Mouse (Mus musculus) neural tube, embryonic 14.5 days (tissue): ENCODE results near the gene Nol9. TPM values are rescaled to one million over a fixed set of nuclear protein-coding genes. Genes with fewer than 3 reads are reported as not detected.

Experiments used
- ATAC-seq: fragments of 200-750 bp; cut with Nextera tagmentation; 2 replicates; pipeline ENCODE4 v1.8.0; 2017; ENCODE audit warnings: low read depth, mild to moderate bottlenecking, moderate TSS enrichment, moderate library complexity
- H3K27ac ChIP-seq: fragments of 300-500 bp; sonication (generic); 2 replicates; pipeline ENCODE4 v1.5.1; 2014; ENCODE audit warnings: low read depth, mild to moderate bottlenecking, control low read depth, low read length, moderate library complexity, mixed read lengths
- H3K27me3 ChIP-seq: fragments of 300-500 bp; sonication (generic); 2 replicates; pipeline ENCODE4 v1.6.1; 2014; ENCODE audit warnings: low read length; ENCODE audit not compliant: control insufficient read depth, insufficient read depth
- H3K36me3 ChIP-seq: fragments of 300-500 bp; sonication (generic); 2 replicates; pipeline ENCODE4 v1.6.1; 2014; ENCODE audit warnings: low read length, mixed read lengths; ENCODE audit not compliant: control insufficient read depth, insufficient read depth
- H3K4me1 ChIP-seq: fragments of 300-500 bp; sonication (generic); 2 replicates; pipeline ENCODE4 v1.6.1; 2014; ENCODE audit warnings: low read length; ENCODE audit not compliant: control insufficient read depth, insufficient read depth
- H3K4me2 ChIP-seq: fragments of 300-500 bp; sonication (generic); 2 replicates; pipeline ENCODE4 v1.6.1; 2014; ENCODE audit warnings: mild to moderate bottlenecking, low read depth, low read length, control low read depth
- H3K4me3 ChIP-seq: fragments of 300-500 bp; sonication (generic); 2 replicates; pipeline ENCODE4 v1.5.1; 2014; ENCODE audit warnings: low read depth, low read length, control low read depth, mixed read lengths
- H3K9ac ChIP-seq: fragments of 300-500 bp; sonication (generic); replicated peaks from 2 replicates; pipeline ENCODE4 v1.6.1; 2014; ENCODE audit warnings: low read depth, mild to moderate bottlenecking, control low read depth, low read length, mixed read lengths
- H3K9me3 ChIP-seq: fragments of 300-500 bp; sonication (generic); 2 replicates; pipeline ENCODE4 v1.6.1; 2016; ENCODE audit warnings: low read length; ENCODE audit not compliant: control insufficient read depth
- WGBS: fragments of 180-500 bp; shearing (Covaris S2); extraction: QIAGEN DNeasy Blood & Tissue Kit; methylation state at CpG from one replicate; pipeline ENCODE4 v1.1.7; 2014; 5-methylcytosine and 5-hydroxymethylcytosine counted together
- polyA plus RNA-seq: library from polyadenylated mRNA; unstranded; fragments of >200 nt; fragmentation: Nextera tagmentation; extraction: Ambion mirVana; gene quantifications from 2 replicates; pipeline ENCODE4 v1.2.1, GENCODE M21; 2014

Nol9 gene
- 26.1 and 29.8 TPM in 2 replicates for polyA plus RNA-seq

DNA sequence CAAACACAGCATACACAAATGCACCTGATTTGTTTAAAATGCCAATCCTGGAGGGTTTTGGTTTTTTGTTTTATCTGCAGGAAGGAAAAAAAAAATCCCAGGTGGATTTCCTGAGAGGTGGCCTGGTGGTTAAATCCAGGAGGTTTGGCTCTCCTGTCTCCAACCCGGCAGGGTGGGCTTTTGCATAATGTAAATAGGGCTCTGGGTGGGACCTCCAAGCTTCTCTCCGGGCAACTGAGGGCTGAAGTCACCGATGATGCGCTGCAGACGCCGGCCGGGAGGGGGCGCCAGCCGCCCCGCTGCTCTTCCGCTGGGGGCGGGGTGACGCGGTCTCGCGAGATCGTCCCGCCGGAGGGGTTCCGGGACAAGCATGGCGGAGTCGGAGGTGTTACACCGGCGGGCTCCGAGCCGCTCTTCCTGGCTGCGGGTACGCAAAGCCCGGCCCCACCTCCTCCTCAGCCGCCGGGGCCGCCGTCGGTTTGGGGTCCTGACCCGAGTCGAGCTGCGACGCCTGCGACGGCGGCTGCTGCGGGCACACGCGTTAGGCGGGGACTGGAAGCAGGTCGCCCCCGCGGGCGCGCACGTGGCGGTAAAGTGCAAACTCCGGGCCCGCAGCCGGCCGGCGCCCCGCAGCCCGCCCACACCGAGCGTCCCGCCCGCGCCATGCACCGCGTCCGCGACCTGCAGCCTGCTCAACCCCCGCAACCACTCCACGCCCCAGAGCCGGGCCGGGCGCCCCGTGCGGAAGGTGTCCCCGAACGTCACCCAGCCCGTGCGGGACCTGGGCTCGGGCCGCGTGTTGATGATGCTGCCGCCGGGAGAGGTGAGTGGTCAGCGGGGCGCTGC is at the start of gene Nol9:
TSS of gene Nol9 (plus strand) at position 337 of the 846 bp plus-strand sequence.
- Histone ChIP-seq H3K9ac (peak within 1 kb of the TSS; percentile 78), H3K9me3 (no peaks in the 10 kb centered on the region), H3K27me3 (no peaks in the 10 kb centered on the region; the same call in 1 of the 2 replicates), H3K36me3 (peaks cover 23% of the 10 kb centered on the region), H3K4me3 (peak within 1 kb of the TSS; percentile 96), H3K4me1 (peaks cover 9% of the 10 kb centered on the region), H3K4me2 (peak within 1 kb of the TSS; percentile 87), H3K27ac (peak within 1 kb of the TSS; percentile 34; the same call in 1 of the 2 replicates)
- under 1% methylated on average over 69 of the region's 86 CpGs for WGBS
- peak; percentile 90 for ATAC-seq

DNA sequence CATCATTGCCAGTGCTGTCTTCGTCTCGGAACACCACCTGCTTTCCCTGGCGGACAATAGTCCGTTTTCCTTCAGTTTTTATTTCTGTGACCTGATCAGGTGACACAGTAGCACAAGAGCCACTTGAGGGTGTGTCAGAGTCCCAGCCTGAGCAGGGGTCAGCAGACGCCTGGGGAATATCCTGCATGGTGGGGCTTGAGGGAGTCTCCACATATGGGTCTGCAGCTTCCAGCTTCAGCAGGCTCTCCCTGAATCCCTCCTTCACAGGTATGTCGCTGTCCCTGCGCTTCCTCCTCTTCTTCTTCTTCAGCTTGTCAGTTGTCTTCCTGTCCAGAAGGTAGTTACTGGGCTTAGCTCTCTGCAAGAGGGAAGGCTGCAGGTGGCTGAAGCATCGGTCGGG is 47.0 kb upstream of the Nol9 start:
- Histone ChIP-seq H3K4me3 (no peak overlapping the region), H3K4me1 (peaks cover 13% of the 10 kb centered on the region), H3K27ac (no peak overlapping the region), H3K27me3 (no peaks in the 10 kb centered on the region), H3K36me3 (peaks cover 18% of the 10 kb centered on the region), H3K9me3 (no peaks in the 10 kb centered on the region), H3K9ac (no peak overlapping the region), H3K4me2 (no peak overlapping the region)
- WGBS, result 94% methylated on average over 9 of the region's 9 CpGs
- no peak for ATAC-seq

DNA sequence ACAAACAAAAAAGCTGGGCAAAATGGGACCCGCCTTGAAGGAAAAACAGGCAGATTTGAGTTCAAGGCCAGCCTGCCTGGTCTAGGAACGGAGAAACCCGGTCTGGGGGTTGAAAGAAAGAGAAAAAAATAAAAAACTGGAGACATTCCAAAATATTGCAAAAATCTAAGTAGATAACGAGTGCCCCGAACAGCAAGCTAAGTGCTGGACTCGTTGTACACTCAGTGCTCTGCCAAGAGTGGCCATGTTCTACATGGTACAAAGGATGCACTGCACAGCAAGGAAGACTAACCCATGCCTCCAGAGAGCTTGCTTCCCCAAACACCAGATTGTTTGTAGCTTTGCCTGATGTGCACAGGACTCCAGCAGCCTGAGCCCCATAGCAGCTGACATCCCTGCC is 46.1 kb upstream of the Nol9 start:
- ATAC-seq, result no peak
- Histone ChIP-seq H3K4me1 (peaks cover 9% of the 10 kb centered on the region), H3K9me3 (no peaks in the 10 kb centered on the region), H3K4me2 (no peak overlapping the region; the same call in 1 of the 2 replicates), H3K27me3 (no peaks in the 10 kb centered on the region), H3K36me3 (peaks cover 18% of the 10 kb centered on the region), H3K4me3 (no peak overlapping the region), H3K27ac (no peak overlapping the region), H3K9ac (no peak overlapping the region)
- 89% methylated on average over 6 of the region's 6 CpGs for WGBS

DNA sequence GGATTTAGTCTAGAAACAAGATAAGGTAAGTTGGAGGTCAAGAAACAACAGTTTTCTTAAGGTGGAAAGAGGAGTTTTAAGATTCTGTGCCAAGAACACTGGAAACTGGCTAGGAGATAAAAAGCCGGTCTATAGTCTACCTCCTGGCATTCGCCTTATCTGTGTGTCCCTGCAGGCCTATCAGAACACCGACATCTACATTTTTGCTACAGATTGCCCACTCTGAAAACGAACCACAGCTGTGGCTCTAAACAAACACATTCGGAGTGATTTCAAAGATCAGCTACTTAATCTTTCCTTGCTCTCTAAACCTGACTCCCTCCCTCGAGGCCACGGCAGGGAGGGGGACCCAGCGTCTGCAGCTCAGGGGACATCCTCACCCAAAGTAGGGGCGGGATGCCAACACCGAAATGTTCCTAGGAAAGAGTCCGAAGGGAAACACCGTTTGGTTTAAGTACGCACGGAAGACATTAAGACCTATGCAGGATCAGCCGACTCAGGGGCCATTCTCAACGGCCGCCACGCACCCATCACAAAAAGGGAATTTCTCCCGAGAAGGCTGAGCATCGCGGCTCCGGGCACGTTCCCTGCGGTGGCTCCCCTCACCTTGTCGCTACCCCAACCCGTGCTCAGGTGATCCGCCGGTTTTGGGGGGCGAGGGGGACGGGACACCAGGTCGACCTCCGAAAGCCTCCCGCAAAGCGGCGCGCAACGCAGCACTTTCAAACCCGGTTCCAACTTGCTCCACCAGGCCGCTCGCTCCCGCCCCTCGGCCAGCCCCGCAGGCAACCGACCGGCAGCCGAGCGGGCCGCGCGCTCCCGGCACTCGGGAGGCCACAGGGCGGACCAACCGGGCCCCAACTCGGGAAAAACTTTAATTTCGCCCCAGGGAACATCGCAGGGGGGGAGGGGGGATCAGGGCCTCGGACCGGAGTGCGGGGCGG is 44.6 kb upstream of the Nol9 start:
- peak overlapping the region; percentile 87 for H3K4me2 ChIP-seq
- peaks cover 18% of the 10 kb centered on the region for H3K36me3 ChIP-seq
- H3K4me1 ChIP-seq, result peaks cover 9% of the 10 kb centered on the region
- H3K4me3 ChIP-seq, result peak overlapping the region; percentile 97
- H3K9me3 ChIP-seq, result no peaks in the 10 kb centered on the region
- H3K27ac ChIP-seq, result peak overlapping the region; percentile 22; the same call in 1 of the 2 replicates
- H3K9ac ChIP-seq, result peak overlapping the region; percentile 80
- no peak for ATAC-seq
- WGBS, result 2% methylated on average over 56 of the region's 61 CpGs
- H3K27me3 ChIP-seq, result no peaks in the 10 kb centered on the region

DNA sequence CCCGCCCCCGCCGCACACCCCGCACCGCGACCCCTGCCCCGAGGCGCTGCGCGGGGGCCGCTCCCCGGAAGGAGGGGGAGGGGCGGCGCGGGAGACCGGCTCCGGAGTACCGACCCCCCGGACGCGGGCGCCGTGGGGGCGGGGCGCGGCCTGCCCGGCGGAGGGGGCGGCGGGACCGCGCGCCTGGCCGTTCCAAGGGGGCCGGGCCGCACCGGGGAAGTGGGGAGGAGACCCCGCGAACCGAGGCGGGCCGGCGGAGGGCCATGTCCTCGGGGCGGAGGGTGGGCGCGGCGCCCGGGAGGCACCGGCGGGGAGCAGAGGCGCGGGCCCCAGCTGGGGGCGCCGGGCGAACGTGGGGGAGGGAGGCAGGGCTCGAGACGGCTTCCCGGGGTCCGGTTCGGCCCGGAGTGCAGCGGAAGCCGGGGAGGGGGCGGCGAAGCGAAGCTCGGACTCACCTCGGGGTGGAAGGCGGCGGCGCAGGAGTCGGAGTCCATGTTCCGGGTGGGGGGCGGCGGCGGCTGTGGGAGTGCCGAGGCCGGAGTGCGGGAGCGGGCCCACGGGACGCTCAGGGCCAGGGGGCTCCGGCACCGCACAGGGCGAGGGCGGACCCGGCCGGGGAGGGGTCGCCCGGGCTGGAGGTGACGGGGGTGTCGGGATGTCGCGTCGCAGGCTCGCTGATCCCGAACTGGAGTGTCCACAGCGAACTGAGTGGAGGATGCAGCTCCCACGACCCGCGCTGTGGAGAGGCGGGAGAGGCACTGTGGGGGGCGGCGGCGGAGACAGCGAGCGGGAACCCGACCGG is 43.5 kb upstream of the Nol9 start:
- Histone ChIP-seq H3K4me2 (peak overlapping the region; percentile 87), H3K4me1 (peaks cover 9% of the 10 kb centered on the region), H3K9me3 (no peaks in the 10 kb centered on the region), H3K36me3 (peaks cover 16% of the 10 kb centered on the region), H3K27me3 (no peaks in the 10 kb centered on the region), H3K9ac (peak overlapping the region; percentile 80), H3K4me3 (peak overlapping the region; percentile 97), H3K27ac (peak overlapping the region; percentile 60)
- peak; percentile 65 for ATAC-seq
- WGBS, result 2% methylated on average over 65 of the region's 111 CpGs

DNA sequence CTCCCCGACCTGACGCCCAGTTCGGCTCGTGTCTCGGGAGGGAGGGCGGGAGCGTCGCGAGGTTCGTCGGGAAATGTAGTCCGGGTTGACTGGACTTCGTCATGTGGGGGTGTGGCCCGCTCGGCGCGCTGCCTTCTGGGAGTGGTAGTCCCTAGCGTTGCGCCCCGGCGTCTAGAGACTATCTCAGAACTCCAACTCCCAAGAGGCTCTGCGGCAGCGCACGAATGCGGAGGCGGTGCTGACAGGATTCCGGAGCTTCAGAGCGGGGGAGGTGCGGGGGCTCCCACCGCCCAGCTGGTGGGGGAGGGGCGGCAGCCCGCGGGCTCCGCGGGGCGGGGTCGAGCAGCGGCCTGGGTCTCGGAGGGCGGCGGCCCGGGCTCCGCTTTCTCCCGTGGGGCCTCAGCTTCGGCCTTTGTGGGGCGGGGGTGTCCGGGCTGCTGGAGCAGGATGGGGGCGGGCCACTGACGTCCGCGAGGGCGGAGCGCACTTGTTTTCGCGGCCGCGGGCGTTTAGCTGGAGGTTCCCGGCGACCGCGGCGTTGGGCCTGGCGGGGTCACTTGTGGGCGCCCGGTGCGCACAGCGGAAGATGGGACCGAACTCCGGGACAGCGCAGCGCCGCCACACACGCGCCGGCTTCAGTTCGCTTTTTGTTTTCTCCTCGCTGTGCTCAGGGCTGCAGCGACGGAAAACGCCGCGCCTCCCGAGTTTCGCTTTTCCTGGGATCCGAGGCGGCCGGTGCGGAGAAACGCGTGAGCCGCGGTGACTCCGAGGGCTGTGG is 42.8 kb upstream of the Nol9 start, which contains the start of gene Phf13:
TSS of gene Phf13 (minus strand) at position 86 of the 778 bp plus-strand sequence.
- H3K4me3 ChIP-seq, result peak within 1 kb of the TSS; percentile 97
- under 1% methylated on average over 92 of the region's 94 CpGs for WGBS
- ATAC-seq, result peak; percentile 96
- H3K4me2 ChIP-seq, result peak within 1 kb of the TSS; percentile 87
- H3K36me3 ChIP-seq, result peaks cover 10% of the 10 kb centered on the region
- H3K27me3 ChIP-seq, result no peaks in the 10 kb centered on the region
- peak within 1 kb of the TSS; percentile 85 for H3K27ac ChIP-seq
- peaks cover 9% of the 10 kb centered on the region for H3K4me1 ChIP-seq
- peak within 1 kb of the TSS; percentile 80 for H3K9ac ChIP-seq
- H3K9me3 ChIP-seq, result no peaks in the 10 kb centered on the region

DNA sequence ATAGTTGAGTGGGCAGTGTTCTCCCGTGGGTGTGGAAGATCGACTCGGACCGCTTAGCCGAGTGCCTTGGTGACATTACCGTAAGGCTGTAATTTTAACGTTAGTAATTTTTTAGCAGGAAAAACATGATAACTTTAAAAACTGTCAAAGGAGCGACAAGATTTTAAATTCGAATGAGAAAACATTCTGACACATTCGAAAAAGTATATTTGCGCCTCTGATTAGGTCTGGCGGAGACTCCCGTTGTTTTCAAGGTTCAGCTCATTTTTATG is 42.2 kb upstream of the Nol9 start:
- Histone ChIP-seq H3K4me3 (peak overlapping the region; percentile 97), H3K9me3 (no peaks in the 10 kb centered on the region), H3K9ac (peak overlapping the region; percentile 80), H3K4me1 (peaks cover 9% of the 10 kb centered on the region), H3K4me2 (peak overlapping the region; percentile 52), H3K27me3 (no peaks in the 10 kb centered on the region), H3K27ac (peak overlapping the region; percentile 85), H3K36me3 (peaks cover 4% of the 10 kb centered on the region; the same call in 1 of the 2 replicates)
- WGBS, result 6% methylated on average over 13 of the region's 13 CpGs
- no peak for ATAC-seq

DNA sequence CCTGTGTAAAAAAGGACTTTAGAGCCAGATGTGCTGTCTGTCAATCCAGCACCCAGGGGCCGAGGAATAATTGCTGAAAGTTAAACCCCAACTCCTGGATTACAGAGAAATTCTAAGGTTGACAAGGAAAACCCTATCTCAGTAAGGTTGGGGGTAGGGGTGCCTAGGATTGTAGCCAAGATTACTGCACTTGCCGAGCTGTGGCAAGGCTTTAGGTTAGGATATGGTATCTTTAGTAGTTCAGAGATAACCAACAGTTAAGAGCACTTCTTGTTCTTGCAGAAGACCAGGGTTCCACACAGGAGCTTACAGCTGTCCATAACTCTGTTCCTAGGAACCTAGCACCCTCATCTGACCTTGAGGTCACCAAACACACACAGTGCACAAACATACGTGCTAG is 41.4 kb upstream of the Nol9 start:
- Histone ChIP-seq H3K9ac (no peak overlapping the region; the same call in 1 of the 2 replicates), H3K36me3 (no peaks in the 10 kb centered on the region), H3K4me2 (no peak overlapping the region; the same call in 1 of the 2 replicates), H3K4me3 (no peak overlapping the region), H3K9me3 (no peaks in the 10 kb centered on the region), H3K4me1 (peaks cover 9% of the 10 kb centered on the region), H3K27me3 (no peaks in the 10 kb centered on the region), H3K27ac (no peak overlapping the region)
- 75% methylated on average over 3 of the region's 3 CpGs for WGBS
- ATAC-seq, result no peak
